Mouse (Mus musculus) mouse trophoblast stem cell (cell line): ENCODE results near the gene Stx19.

ENCODE experiments used
- in situ Hi-C, 2 experiments: fragments of 300-500 bp; cut with MseI, MboI; formaldehyde crosslinking; loops; 2 replicates in 1 of 2; 3 replicates in 1 of 2; pipeline ENCODE4 v1.15.1; 2025

The Stx19 gene

DNA sequence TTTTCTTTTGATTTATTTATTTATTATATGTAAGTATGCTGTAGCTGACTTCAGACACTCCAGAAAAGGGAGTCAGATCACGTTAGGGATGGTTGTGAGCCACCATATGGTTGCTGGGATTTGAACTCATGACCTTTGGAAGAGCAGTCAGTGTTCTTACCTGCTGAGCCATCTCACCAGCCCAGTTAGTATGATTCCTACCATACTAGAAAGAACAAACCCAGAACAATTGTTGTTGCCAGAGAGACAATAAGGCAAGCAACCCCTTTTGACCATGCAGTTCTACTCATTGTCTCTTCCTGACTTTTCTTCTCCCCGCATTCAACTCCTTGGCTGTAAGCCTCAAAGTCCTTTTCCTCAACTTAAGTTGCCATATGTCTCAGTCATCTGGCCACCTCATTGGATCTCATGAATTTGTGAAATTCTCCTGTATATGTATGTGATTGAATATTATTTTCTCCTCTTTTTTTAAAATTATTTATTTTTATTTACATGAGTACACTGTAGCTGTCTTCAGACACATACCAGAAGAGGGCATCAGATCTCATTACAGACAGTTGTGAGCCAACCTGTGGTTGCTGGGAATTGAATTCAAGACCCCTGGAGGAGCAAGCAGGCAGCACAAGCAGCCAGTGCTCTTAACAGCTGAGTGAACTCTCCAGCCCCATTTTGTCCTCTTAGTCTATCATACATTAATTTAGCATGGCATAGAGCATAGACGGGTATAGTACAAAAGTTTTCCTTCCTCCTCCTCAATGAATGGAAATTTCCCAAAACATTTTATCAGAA is 38.2 kb downstream of the Stx19 start:
- in situ Hi-C loops: no loop called here

DNA sequence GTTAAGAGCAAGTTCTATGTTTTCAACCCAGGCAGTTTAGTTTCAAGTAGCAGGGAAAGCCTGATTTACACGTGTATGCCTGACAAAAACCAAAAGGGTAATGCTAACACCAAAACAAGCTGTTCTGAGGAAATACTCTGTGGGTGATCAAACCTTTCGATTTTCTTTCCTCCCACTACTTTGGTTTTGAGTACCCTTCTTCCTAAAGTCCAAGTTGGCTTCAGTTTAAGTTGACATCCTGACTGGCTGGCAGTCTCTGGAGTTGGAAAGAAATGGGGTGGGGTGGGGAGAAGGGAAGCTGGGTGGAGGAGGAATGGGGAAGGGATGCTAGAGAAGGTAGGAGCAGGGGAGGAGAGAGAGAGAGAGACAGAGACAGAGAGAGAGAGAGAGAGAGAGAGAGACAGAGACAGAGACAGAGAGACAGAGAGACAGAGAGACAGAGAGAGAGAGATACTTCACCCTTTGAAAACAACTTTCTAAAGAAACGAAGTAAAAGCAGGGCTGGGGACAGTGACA is 39.2 kb downstream of the Stx19 start:
- in situ Hi-C loops: no loop called here

DNA sequence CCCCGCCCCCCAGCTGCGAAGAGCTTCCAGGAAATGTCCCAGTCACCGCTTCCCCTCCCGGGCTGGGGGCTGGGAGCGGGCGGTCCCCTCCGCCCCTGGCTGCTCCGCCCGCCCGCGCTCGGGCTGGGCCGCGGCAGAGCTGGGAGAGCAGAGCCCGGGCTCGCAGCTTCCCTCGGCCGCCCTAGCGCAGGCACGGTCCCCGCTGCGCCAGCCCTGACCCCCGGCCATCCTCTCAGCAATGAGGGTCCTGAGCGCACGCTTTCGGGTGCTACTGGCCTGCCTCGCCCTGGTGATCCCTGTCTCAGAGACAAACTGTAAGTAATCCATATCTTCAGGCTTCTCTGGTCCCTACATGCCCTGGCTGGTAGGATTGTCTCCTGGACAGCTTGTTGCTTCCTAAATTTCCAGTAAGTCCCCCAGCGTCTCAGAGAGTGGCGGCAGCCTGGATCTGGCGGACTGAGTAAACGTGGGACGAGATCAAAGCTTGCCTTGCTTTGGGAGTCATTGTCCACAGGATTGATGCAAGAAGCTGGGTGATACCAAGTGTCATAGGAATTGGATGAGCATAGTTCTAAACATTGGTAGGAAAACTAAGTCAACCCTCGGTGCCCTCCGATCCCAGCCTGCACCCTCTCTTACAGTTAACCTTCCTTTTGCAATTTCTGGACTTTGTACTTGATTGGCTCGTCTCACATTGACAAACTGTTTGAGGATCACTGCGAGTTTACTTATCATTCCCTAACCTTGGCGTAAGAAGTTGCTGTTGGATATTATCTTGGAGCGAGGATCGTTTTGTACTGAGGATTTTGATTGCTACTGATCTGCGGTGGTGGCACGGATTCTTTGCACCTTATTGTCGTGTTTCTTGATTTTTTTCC is 40.0 kb downstream of the Stx19 start, which contains the start of gene Pros1:
Gene Pros1, plus strand, starts transcription at position 117 of the 878 bp plus-strand sequence.
- in situ Hi-C loops: no loop called here

DNA sequence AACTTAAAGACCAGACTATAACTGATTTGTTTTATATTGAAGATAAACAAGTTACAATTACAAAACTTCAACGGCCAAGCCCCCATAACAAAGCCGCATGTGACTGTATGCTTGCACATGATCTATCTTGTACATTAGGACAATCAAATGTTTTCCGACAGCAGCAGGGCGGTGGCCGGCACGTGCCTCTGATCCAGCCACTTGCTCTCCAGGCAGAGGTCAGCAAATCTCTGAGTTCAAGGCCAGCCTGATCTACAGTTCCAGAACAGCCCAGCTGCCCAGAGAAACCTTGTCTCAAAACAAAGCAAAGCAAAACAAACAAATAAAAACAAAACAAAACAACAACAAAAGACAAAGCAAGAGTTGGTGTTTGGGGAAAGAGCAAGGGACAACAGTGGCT is 40.9 kb downstream of the Stx19 start:
- in situ Hi-C loops: no loop called here

DNA sequence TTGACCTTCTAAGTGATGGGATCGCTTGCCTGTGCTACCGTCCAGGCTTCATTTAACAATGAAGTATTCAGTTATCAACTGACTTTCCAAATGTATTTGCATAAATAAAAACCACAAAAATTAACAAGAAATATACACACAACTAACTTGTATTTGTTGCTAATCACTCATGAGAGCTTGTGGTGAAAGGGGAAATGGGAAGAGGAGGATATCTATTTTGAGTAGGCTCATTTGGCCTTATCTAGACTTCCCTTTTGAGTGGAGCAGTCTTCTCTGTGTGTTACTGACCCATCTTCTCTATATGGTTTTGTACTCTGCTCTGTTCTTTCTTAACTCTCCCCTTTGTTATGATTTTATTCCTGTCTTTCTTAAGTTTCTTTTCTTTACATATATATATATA is 41.8 kb downstream of the Stx19 start:
- in situ Hi-C loops: no loop called here

DNA sequence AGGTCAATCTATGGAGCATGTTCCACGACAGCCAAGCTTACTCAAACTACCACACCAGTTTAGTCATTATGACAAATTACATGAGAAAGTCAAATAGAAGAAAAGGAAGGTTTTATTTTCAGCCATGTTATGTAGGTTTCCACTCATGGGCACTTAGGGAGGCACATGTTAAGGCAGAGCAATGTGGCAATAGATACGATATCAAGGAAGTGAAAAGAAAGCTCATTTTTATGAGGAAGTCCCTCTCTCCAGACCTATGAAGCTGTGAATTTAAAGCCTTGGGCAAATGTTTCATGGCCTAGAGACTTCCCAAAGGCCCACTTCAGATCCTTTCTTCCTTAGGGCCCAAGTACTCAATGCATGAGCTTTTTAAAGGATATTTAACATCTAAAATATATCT is 43.0 kb downstream of the Stx19 start:
- in situ Hi-C loops: no loop called here

DNA sequence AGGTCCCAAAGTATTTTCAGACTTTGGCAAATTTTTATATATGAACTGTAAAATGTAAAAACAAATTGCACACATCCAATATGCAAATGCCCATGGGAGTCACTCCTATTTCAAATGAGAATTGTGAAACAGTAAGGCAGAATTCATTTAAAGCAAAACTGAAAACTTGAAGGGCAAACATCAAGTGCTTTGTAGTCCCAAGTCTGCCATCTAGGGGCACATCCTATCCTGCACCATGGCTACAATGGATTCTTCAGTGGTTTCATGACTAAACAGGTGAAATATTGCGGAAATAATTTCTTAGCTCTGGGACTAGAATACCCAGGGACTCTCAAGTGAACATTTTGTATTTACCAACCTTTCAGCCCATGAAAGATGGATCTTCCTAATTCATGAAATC is 43.5 kb downstream of the Stx19 start:
- in situ Hi-C loops: no loop called here

DNA sequence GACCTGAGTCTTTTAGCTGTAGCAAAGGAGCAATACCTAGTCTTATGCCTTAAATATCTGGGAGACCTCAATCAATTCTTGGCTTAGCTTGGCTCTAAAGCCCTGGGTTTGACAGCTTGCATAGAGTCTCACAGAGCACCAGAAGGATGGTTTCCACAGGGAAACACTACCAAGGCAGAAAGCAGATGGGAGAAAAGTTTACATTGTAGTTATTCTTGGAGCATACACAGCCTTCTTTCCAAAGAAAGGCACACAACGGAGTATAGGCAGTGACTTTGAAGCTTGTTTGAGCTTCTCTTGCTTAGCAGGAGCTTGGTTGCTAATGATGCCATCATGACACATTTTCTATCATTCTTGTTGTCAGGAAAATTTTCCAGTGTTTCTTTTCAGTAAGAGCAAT is 45.7 kb downstream of the Stx19 start:
- in situ Hi-C loops: no loop called here

DNA sequence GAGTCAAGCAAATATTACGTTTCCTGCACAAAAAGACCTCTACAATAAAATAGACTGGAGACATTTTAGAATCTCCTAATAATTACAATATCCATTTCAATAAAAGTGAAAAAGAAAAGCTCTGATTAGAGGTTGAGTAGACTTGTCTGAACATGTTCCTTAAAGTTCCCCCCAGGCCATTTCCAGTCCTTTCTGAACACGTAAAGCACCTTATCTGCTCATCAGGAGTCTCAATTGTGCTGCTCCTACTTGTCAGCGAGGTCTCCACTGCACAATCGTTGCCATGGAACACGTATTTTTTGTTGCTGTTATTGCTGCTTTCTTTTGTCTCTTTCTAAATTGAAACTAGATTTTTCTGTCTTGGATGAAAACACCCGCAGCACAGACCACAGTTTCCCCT is 47.0 kb downstream of the Stx19 start:
- in situ Hi-C loops: no loop called here

DNA sequence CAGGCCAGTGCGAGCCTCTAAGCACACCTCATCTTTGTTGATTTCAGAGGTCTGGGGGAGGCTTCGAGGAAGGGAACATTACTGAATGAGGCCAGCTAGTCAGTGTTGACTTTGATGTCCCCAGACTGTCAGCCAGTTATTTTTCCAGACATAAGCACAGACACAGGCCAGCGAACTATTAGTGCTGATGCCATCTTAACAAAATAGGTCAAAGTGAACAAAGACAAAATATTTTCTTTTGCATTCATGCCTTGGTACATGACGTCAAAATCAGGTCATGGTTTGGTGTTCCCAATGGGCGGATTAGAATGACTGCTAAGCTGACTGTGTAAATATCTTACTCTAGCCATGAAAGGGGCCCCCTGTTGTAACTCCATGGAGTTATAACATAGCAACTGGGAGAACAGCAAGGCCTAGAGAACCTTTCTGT is 58.2 kb downstream of the Stx19 start:
- in situ Hi-C loops: no loop called here

DNA sequence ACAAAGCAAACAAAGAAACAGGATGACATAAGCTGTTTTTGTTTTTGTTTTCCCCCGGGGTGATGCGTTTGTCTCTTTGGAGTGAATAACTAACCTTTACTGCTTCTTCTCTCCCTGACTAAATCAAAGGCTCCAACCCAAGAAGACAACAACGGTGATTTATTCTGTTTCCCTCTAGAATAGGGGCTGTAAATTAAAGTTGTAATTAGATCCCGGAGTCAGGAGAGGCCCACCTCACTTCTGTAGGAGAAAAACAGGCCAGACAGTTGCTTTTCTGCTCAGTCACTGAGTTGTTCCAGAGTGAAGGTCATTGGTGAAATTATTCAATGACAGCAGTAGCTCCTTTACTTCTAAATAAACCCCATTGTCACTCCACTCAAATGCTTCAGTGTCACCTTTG is 58.7 kb downstream of the Stx19 start:
- in situ Hi-C loops: no loop called here
